Mouse (Mus musculus) liver, adult 2 months (tissue): Measurements from ENCODE around the gene Rps3.

ENCODE experiments used
- CTCF ChIP-seq: fragments of 200-500 bp; IDR thresholded peaks from 2 replicates; pipeline ENCODE4 v1.5.1; 2011; ENCODE audit warnings: low read depth, low read length, control low read depth
- POLR2A ChIP-seq: fragments of 200-500 bp; IDR thresholded peaks from 2 replicates; pipeline ENCODE4 v1.6.1; 2011; ENCODE audit warnings: low read length, control low read depth; ENCODE audit not compliant: insufficient read depth; ENCODE audit errors: extremely low read depth

DNA sequence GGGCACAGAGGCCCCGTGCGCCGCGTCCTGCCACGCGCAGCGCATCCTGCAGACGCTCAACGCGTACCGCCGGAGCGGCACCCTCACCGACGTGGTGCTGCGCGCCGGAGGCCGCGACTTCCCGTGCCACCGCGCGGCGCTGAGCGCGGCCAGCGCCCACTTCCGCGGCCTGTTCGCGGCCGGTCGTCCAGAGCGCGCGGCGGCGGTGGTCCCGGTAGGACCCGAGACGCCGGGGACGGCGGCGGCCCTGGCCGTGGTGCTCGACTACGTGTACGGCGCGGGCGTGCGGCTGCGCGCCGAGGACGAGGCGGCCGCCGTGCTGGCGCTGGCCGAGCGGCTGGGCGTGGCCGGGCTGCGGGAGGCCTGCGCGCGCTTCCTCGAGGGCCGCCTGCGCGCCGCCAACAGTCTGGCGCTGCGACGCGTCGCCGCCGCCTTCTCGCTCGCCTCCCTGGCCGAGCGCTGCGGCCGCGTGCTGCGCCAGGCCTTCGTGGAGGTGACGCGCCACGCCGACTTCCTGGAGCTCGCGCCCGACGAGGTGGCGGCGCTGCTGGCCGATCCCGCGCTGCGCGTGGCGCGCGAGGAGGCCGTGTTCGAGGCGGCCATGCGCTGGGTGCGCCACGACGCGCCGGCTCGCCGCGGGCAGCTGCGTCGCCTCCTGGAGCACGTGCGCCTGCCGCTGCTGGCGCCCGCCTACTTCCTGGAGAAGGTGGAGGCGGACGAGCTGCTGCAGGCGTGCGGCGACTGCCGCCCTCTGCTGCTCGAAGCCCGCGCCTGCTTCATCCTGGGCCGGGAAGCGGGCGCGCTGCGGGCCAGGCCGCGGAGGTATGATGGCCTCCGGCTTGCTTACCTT lies 15.0 kb downstream of the Rps3 start:
- TF ChIP-seq POLR2A (no peak), CTCF (peak; percentile 25; the same call in 1 of the 2 replicates)
